Mouse (Mus musculus) embryonic facial prominence, embryonic 11.5 days (tissue): ENCODE measurements at regions not wholly inside any gene's neighbourhood (a gene's known extent, or its start where the extent isn't known, plus 50 kb on each side); places are given as distances from the start of the nearest gene placed in this dataset.
A peak's percentile ranks its signal among the peaks of the same experiment; 100 is the strongest.
"Not testable (repeated sequence)": the region's sequence is repeated elsewhere in the genome, so short reads cannot be mapped to it uniquely, and the experiment has no call there.

ENCODE experiments used
- ATAC-seq: fragments of 200-750 bp; cut with Nextera tagmentation; replicated peaks from 2 replicates; pipeline ENCODE4 v1.8.0; 2017; ENCODE audit warnings: low read depth; ENCODE audit not compliant: insufficient number of reproducible peaks, low FRiP score, low TSS enrichment
- DNase-seq: peaks from one replicate; pipeline ENCODE4 v3.0.0-alpha.2; 2015; ENCODE audit warnings: low spot score
- H3K27ac ChIP-seq: fragments of 300-500 bp; sonication (generic); replicated peaks from 2 replicates; pipeline ENCODE4 v1.5.1; 2014; ENCODE audit warnings: mild to moderate bottlenecking, low read depth, low read length, control low read depth
- H3K27me3 ChIP-seq: fragments of 300-500 bp; sonication (generic); 2 replicates; pipeline ENCODE4 v1.6.1; 2014; ENCODE audit warnings: mild to moderate bottlenecking, low read length, moderate library complexity, mixed read lengths; ENCODE audit not compliant: control insufficient read depth, insufficient read depth
- H3K36me3 ChIP-seq: fragments of 300-500 bp; sonication (generic); replicated peaks from 2 replicates; pipeline ENCODE4 v1.6.1; 2014; ENCODE audit warnings: low read depth, mild to moderate bottlenecking, low read length, moderate library complexity, mixed read lengths; ENCODE audit not compliant: control insufficient read depth, insufficient read depth
- H3K4me1 ChIP-seq: fragments of 300-500 bp; sonication (generic); 2 replicates; pipeline ENCODE4 v1.6.1; 2014; ENCODE audit warnings: low read length, mixed read lengths; ENCODE audit not compliant: control insufficient read depth, insufficient read depth
- H3K4me2 ChIP-seq: fragments of 300-500 bp; sonication (generic); 2 replicates; pipeline ENCODE4 v1.6.1; 2014; ENCODE audit warnings: low read depth, mild to moderate bottlenecking, control low read depth, low read length, moderate library complexity
- H3K4me3 ChIP-seq: fragments of 300-500 bp; sonication (generic); 2 replicates; pipeline ENCODE4 v1.5.1; 2014; ENCODE audit warnings: low read depth, low read length, control low read depth
- H3K9ac ChIP-seq: fragments of 300-500 bp; sonication (generic); replicated peaks from 2 replicates; pipeline ENCODE4 v1.6.1; 2014; ENCODE audit warnings: mild to moderate bottlenecking, control low read depth, low read length
- H3K9me3 ChIP-seq: fragments of 300-500 bp; sonication (generic); replicated peaks from 2 replicates; pipeline ENCODE4 v1.6.1; 2016; ENCODE audit warnings: mild to moderate bottlenecking, low read length, inconsistent platforms, mixed read lengths; ENCODE audit not compliant: control insufficient read depth
- WGBS: fragments of 180-500 bp; shearing (Covaris S2); extraction: QIAGEN DNeasy Blood & Tissue Kit; methylation state at CpG from one replicate; pipeline ENCODE4 v1.1.7; 2014; 5-methylcytosine and 5-hydroxymethylcytosine counted together

- 84% methylated on average over 7 of the region's 7 CpGs for WGBS
- H3K9me3 ChIP-seq: no peaks in the 10 kb centered on the region
- H3K9ac ChIP-seq: no peak overlapping the region
- no peak overlapping the region for H3K4me2 ChIP-seq
- H3K36me3 ChIP-seq: no peaks in the 10 kb centered on the region
- H3K4me3 ChIP-seq: no peak overlapping the region
- no peaks in the 10 kb centered on the region for H3K4me1 ChIP-seq
- no peaks in the 10 kb centered on the region for H3K27me3 ChIP-seq
- ATAC-seq (peak; percentile 76; the same call in 1 of the 2 replicates), DNase-seq (no peak)
- no peak overlapping the region for H3K27ac ChIP-seq
Observed at GRCm38 (mm10) chr6:9820311-9821243, 872.3 kb downstream of the Nxph1 start.

- WGBS: 58% methylated on average over 5 of the region's 5 CpGs
- ATAC-seq: 0 out of 2 replicates have a peak, but pooled peaks have one; percentile 29
Observed at GRCm38 (mm10) chr6:9834884-9835476, 886.7 kb downstream of the Nxph1 start.

GRCm38 (mm10) chr6:9842391-9842790, 894.2 kb downstream of the Nxph1 start:
- Histone ChIP-seq H3K4me3 (no peak overlapping the region), H3K4me1 (no peaks in the 10 kb centered on the region), H3K27ac (no peak overlapping the region), H3K36me3 (no peaks in the 10 kb centered on the region), H3K9ac (no peak overlapping the region), H3K9me3 (no peaks in the 10 kb centered on the region), H3K27me3 (no peaks in the 10 kb centered on the region), H3K4me2 (no peak overlapping the region)
- DNase-seq (no peak), ATAC-seq (no peak)
- WGBS: 82% methylated on average over 2 of the region's 2 CpGs

More at GRCm38 (mm10) chr6:9834884-9835476, 886.7 kb downstream of the Nxph1 start:
- Histone ChIP-seq H3K27me3 (no peaks in the 10 kb centered on the region), H3K4me2 (no peak overlapping the region), H3K9me3 (no peaks in the 10 kb centered on the region), H3K4me3 (no peak overlapping the region), H3K4me1 (no peaks in the 10 kb centered on the region), H3K9ac (no peak overlapping the region), H3K27ac (no peak overlapping the region), H3K36me3 (no peaks in the 10 kb centered on the region)
- no peak for DNase-seq

- H3K4me3 ChIP-seq, DNase-seq, H3K9me3 ChIP-seq, H3K4me2 ChIP-seq, H3K36me3 ChIP-seq, H3K27ac ChIP-seq, H3K4me1 ChIP-seq, H3K27me3 ChIP-seq, H3K9ac ChIP-seq: not testable (repeated sequence)
- ATAC-seq: peak; percentile 100
- WGBS: 88% methylated on average over 8 of the region's 8 CpGs
Observed at GRCm38 (mm10) chr6:9889853-9890252, 941.6 kb downstream of the Nxph1 start.
